Mouse (Mus musculus): ENCODE measurements around the gene Mynn.

The Mynn gene

GRCm38 (mm10) chr3:30635629-30636028 lies 33.8 kb downstream of the Mynn start:
- DNase-seq (ENCODE audit: low read depth in 2 of 2, low spot score in 2 of 2) = no peak

GRCm38 (mm10) chr3:30644207-30644606 lies 42.3 kb downstream of the Mynn start, which contains the start of gene Lrriq4:
Gene Lrriq4 (plus strand): TSS chr3:30644507.
- DNase-seq (ENCODE audit: low read depth in 2 of 2, low spot score in 2 of 2) = no peak

GRCm38 (mm10) chr3:30646761-30647160 lies 44.9 kb downstream of the Mynn start:
- DNase-seq (ENCODE audit: low read depth in 2 of 2, low spot score in 2 of 2) = no peak

- DNase-seq (ENCODE audit: low read depth in 2 of 2, low spot score in 2 of 2) = no peak
These were observed 45.7 kb downstream of the Mynn start, which contains the start of gene Lrrc34 for GRCm38 (mm10) chr3:30647440-30648090. Gene Lrrc34 (minus strand): TSS chr3:30647869.

- no peak for DNase-seq (ENCODE audit: low read depth in 2 of 2, low spot score in 2 of 2)
These were observed 46.6 kb downstream of the Mynn start for GRCm38 (mm10) chr3:30648466-30648865.

GRCm38 (mm10) chr3:30650062-30650841 lies 48.4 kb downstream of the Mynn start:
- DNase-seq (ENCODE audit: low read depth in 2 of 2, low spot score in 2 of 2) = no peak

GRCm38 (mm10) chr3:30655937-30656336 lies 54.1 kb downstream of the Mynn start:
- no peak for DNase-seq (ENCODE audit: low read depth in 2 of 2, low spot score in 2 of 2)

- no peak for DNase-seq (ENCODE audit: low read depth in 2 of 2, low spot score in 2 of 2)
These were observed 56.6 kb downstream of the Mynn start for GRCm38 (mm10) chr3:30658486-30658885.

Measured in CD8-positive naive resting alpha-beta T cell, adult 2 months (primary cell).